Mouse (Mus musculus): ENCODE results near the gene Fcgbp.
"Not testable (repeated sequence)": the region's sequence is repeated elsewhere in the genome, so short reads cannot be mapped to it uniquely, and the experiment has no call there.

Fcgbp gene

DNA sequence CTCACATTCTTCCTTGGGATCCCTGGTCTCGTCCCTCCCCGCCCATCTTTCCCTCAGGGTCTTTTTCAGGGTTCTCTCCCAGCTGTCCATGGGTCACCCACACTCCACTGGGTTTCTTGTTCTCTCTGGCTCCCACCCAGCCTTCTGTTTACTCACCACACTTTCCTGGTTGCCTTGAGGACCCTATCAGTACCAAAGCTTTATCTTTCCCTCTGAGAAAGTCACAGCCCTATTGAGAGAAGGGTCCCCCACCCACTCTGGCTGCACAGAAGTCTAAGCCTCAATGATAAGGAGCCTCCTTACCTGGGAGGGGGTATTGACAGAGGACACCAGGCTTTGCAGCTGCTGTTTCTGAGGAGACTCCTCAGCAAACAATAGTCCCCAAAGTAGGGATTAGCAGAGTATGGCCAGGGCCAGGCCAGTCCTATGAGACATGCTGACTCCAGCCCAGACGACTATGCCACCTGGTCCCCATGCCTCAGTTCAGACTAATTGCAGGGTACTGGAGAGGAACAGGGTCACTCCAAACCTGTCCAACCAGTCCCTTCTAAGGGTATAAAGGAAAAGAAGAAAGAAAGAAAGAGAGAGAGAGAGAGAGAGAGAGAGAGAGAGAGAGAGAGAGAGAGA lies 1.4 kb upstream of the Fcgbp start:
- H3K9me3 ChIP-seq (ENCODE audit: low read length) = no peaks in the 10 kb centered on the region
- H3K4me3 ChIP-seq (replicated peaks; ENCODE audit: low read length) = no peak overlapping the region
- peaks cover 5% of the 10 kb centered on the region; the same call in 1 of the 2 replicates for H3K4me1 ChIP-seq (replicated peaks; ENCODE audit: low read depth, low read length)
- TF ChIP-seq CTCF (conservative IDR thresholded peaks at IDR 0.05; ENCODE audit: low read length) (no peak), POU5F1 (IDR thresholded peaks at IDR 0.05; ENCODE audit: borderline replicate concordance, low read length) (no peak), NANOG (IDR thresholded peaks at IDR 0.05; ENCODE audit: borderline replicate concordance, low read length) (no peak)
- H3K27me3 ChIP-seq (ENCODE audit: insufficient read depth, low read length) = peaks cover 9% of the 10 kb centered on the region; the same call in 1 of the 2 replicates
- H3K36me3 ChIP-seq (ENCODE audit: insufficient read depth, low read length) = no peaks in the 10 kb centered on the region

DNA sequence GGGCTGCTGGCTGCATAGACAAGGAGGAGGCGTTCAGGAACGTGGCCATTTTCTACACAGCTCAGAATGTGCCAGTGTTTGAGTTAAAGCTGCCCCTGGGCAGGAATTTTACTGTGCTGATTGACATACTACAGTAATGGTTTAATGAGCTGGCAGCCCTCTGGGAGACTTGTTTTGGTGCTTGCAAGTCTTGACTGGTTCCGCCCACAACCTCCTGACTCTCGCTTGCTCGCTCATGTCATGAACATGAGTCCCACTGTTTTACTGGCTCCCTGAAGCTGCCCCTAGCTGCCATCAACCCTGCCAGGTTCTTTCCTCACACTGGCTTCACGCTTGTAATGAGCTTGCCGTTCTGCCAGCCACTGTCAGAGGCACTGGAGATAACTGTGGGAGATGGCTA lies 13.2 kb downstream of the Fcgbp start:
- Histone ChIP-seq H3K27me3 (ENCODE audit: insufficient read depth, low read length) (peaks cover 25% of the 10 kb centered on the region), H3K4me1 (replicated peaks; ENCODE audit: low read depth, low read length) (peaks cover 28% of the 10 kb centered on the region), H3K9me3 (ENCODE audit: low read length) (no peaks in the 10 kb centered on the region), H3K4me3 (replicated peaks; ENCODE audit: low read length) (no peak overlapping the region), H3K36me3 (ENCODE audit: insufficient read depth, low read length) (no peaks in the 10 kb centered on the region)
- no peak for TF ChIP-seq NANOG (IDR thresholded peaks at IDR 0.05; ENCODE audit: borderline replicate concordance, low read length)
- no peak for TF ChIP-seq POU5F1 (IDR thresholded peaks at IDR 0.05; ENCODE audit: borderline replicate concordance, low read length)
- no peak for TF ChIP-seq CTCF (conservative IDR thresholded peaks at IDR 0.05; ENCODE audit: low read length)

DNA sequence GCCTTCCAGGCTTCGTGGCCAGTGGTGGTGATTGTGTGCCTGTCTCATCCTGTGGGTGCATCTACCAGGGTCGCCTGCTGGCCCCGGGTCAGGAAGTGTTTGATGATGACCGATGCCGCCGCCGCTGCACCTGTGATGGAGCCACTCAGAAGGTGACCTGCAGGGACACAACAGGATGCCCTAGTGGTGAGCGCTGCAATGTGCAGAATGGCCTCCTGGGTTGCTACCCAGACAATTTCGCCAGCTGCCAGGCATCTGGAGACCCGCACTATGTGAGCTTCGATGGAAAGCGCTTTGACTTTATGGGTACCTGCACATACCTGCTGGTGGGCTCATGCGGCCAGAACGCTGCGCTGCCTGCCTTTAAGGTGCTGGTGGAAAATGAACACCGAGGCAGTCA lies 15.2 kb downstream of the Fcgbp start:
- Histone ChIP-seq H3K27me3 (ENCODE audit: insufficient read depth, low read length) (peaks cover 25% of the 10 kb centered on the region), H3K4me3 (replicated peaks; ENCODE audit: low read length) (peak overlapping the region; percentile 68), H3K36me3 (ENCODE audit: insufficient read depth, low read length) (no peaks in the 10 kb centered on the region), H3K4me1 (replicated peaks; ENCODE audit: low read depth, low read length) (peaks cover 33% of the 10 kb centered on the region), H3K9me3 (ENCODE audit: low read length) (no peaks in the 10 kb centered on the region)
- TF ChIP-seq POU5F1 (IDR thresholded peaks at IDR 0.05; ENCODE audit: borderline replicate concordance, low read length) (no peak), CTCF (conservative IDR thresholded peaks at IDR 0.05; ENCODE audit: low read length) (peak; percentile 38), NANOG (IDR thresholded peaks at IDR 0.05; ENCODE audit: borderline replicate concordance, low read length) (no peak)

DNA sequence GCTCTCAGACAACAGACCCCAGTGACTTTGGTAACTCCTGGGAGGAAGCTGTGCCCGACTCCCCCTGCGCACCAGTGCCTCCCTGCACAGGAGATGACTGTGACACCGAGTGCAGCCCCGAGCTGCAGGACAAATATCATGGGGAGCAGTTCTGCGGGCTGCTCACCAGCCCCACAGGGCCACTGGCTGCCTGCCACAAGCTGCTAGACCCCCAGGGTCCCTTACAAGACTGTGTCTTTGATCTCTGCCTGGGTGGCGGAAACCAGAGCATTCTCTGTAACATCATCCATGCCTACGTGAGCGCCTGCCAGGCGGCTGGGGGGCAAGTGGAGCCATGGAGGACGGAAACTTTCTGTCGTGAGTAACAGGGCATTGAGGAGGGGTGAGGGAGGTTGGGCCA lies 22.5 kb downstream of the Fcgbp start:
- Histone ChIP-seq H3K4me1 (replicated peaks; ENCODE audit: low read depth, low read length) (peaks cover 24% of the 10 kb centered on the region), H3K4me3 (replicated peaks; ENCODE audit: low read length) (peak overlapping the region; percentile 71), H3K27me3 (ENCODE audit: insufficient read depth, low read length) (peaks cover 26% of the 10 kb centered on the region), H3K9me3 (ENCODE audit: low read length) (no peaks in the 10 kb centered on the region), H3K36me3 (ENCODE audit: insufficient read depth, low read length) (no peaks in the 10 kb centered on the region)
- no peak for TF ChIP-seq POU5F1 (IDR thresholded peaks at IDR 0.05; ENCODE audit: borderline replicate concordance, low read length)
- TF ChIP-seq NANOG (IDR thresholded peaks at IDR 0.05; ENCODE audit: borderline replicate concordance, low read length) = no peak
- no peak for TF ChIP-seq CTCF (conservative IDR thresholded peaks at IDR 0.05; ENCODE audit: low read length)

DNA sequence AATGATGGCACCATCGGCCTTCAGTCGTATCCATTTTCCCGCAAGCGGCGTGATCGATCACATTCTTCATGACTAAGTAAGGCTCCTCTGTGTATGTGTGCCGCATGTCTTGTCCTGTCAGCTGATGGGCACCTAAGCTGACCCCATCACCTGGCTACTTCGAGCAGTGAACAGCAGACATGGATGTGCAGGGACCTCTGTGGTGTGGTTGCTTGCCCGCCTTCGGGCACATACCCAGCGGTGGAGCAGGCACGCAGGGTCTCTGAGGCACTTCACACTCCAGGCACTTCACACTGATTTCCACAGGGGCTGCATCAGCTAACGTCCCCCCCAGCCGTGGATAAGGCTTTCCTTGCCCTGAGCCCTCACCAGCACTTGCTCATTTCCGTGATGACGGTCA lies 28.1 kb downstream of the Fcgbp start:
- H3K4me1 ChIP-seq (replicated peaks; ENCODE audit: low read depth, low read length) = peaks cover 4% of the 10 kb centered on the region; the same call in 1 of the 2 replicates
- no peak for TF ChIP-seq NANOG (IDR thresholded peaks at IDR 0.05; ENCODE audit: borderline replicate concordance, low read length)
- no peak for TF ChIP-seq POU5F1 (IDR thresholded peaks at IDR 0.05; ENCODE audit: borderline replicate concordance, low read length)
- TF ChIP-seq CTCF (conservative IDR thresholded peaks at IDR 0.05; ENCODE audit: low read length) = no peak
- H3K36me3 ChIP-seq (ENCODE audit: insufficient read depth, low read length) = no peaks in the 10 kb centered on the region
- no peaks in the 10 kb centered on the region for H3K9me3 ChIP-seq (ENCODE audit: low read length)
- H3K27me3 ChIP-seq (ENCODE audit: insufficient read depth, low read length) = peaks cover 28% of the 10 kb centered on the region
- H3K4me3 ChIP-seq (replicated peaks; ENCODE audit: low read length) = no peak overlapping the region

DNA sequence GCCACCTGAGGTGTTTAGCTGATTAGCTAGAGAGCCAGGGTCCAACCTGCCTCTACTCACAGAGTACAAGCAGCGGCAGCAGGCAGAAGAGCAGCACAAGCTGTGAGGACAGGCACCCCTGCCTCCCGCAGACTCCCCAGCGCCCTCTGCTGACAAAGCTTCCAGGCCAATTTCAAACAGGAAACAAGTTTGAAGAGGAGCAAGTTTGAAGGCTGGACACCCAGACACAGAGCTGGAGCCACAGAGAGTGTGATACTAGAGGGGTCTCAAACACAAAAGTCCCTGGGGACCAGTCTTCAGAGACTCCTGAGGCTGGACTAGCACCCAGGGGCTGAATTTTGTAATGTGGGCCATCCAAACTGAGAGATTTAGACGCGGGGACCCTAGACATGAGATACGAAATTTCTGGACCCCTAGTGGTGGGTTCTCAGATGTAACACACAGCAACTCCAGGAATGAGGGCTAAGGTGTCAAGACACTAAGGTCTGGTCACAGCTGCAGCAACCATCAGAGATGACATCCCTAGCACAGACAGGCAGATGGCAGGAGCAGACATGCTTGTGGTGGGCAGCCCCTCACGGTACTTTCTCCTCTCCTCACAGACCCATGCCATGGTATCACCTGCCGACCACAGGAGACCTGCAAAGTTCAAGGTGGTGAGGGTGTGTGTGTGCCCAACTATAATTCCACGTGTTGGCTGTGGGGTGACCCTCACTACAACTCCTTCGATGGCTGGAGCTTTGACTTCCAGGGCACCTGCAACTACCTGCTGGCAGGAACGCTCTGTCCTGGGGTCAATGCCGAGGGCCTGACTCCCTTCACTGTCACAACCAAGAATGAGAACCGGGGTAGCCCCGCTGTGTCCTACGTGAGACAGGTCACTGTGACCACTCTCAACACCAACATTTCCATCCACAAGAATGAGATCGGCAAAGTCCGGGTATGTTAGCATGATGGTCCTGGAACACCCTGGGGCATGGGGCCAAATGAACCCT lies 29.9 kb downstream of the Fcgbp start:
- Histone ChIP-seq H3K4me3 (replicated peaks; ENCODE audit: low read length) (no peak overlapping the region), H3K27me3 (ENCODE audit: insufficient read depth, low read length) (peaks cover 30% of the 10 kb centered on the region), H3K4me1 (replicated peaks; ENCODE audit: low read depth, low read length) (peaks cover 11% of the 10 kb centered on the region), H3K9me3 (ENCODE audit: low read length) (no peaks in the 10 kb centered on the region), H3K36me3 (ENCODE audit: insufficient read depth, low read length) (no peaks in the 10 kb centered on the region)
- TF ChIP-seq POU5F1 (IDR thresholded peaks at IDR 0.05; ENCODE audit: borderline replicate concordance, low read length) (no peak), NANOG (IDR thresholded peaks at IDR 0.05; ENCODE audit: borderline replicate concordance, low read length) (no peak), CTCF (conservative IDR thresholded peaks at IDR 0.05; ENCODE audit: low read length) (peak; percentile 73)

DNA sequence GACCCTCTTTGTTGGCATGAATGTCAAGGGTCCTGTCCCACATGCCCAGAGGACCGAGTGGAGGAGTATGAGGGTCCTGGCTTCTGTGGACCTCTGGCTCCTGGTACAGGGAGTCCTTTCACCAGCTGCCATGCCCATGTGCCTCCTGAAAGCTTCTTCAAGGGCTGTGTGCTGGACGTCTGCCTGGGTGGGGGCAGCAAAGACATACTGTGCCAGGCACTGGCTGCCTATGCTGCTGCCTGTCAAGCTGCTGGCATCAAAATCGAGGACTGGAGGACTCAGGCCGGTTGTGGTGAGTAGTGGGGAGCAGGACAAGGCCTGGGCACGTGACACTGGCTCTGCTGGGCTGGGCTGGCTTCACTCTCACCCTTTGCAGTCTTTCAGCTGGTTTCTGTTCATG lies 31.9 kb downstream of the Fcgbp start:
- H3K4me1 ChIP-seq (replicated peaks; ENCODE audit: low read depth, low read length) = peaks cover 11% of the 10 kb centered on the region
- not testable (repeated sequence) for H3K36me3 ChIP-seq (ENCODE audit: insufficient read depth, low read length); H3K9me3 ChIP-seq (ENCODE audit: low read length); H3K4me3 ChIP-seq (replicated peaks; ENCODE audit: low read length)
- H3K27me3 ChIP-seq (ENCODE audit: insufficient read depth, low read length) = peaks cover 30% of the 10 kb centered on the region

DNA sequence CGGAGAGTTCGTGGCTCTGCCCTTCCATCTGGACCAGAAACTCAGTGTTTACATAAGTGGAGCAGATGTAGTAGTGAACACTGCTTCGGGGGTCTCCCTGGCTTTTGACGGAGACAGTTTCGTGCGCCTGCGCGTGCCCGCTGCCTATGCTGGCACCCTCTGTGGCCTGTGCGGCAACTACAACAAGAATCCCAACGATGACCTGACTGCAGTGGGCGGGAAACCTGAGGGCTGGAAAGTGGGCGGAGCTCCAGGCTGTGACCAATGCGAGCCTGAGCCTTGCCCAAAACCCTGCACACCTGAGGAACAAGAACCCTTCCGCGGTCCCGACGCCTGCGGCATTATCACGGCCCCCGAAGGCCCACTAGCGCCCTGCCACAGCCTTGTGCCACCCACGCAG lies 33.6 kb downstream of the Fcgbp start:
- H3K9me3 ChIP-seq (ENCODE audit: low read length) = no peaks in the 10 kb centered on the region
- 0 out of 2 replicates have a peak, but pooled peaks have one; percentile 6 for TF ChIP-seq CTCF (conservative IDR thresholded peaks at IDR 0.05; ENCODE audit: low read length)
- TF ChIP-seq NANOG (IDR thresholded peaks at IDR 0.05; ENCODE audit: borderline replicate concordance, low read length) = no peak
- peaks cover 11% of the 10 kb centered on the region for H3K4me1 ChIP-seq (replicated peaks; ENCODE audit: low read depth, low read length)
- peak overlapping the region; percentile 67 for H3K4me3 ChIP-seq (replicated peaks; ENCODE audit: low read length)
- no peaks in the 10 kb centered on the region for H3K36me3 ChIP-seq (ENCODE audit: insufficient read depth, low read length)
- peaks cover 30% of the 10 kb centered on the region for H3K27me3 ChIP-seq (ENCODE audit: insufficient read depth, low read length)

All from E14TG2a.4 (cell line).